Mouse (Mus musculus) intestine, embryonic 14.5 days (tissue): Measurements from ENCODE around the gene Slc29a2. TPM values are rescaled to one million over a fixed set of nuclear protein-coding genes. Genes with fewer than 3 reads are reported as not detected.
A peak's percentile ranks its signal among the peaks of the same experiment; 100 is the strongest.

ENCODE experiments used
- ATAC-seq: fragments of 200-750 bp; cut with Nextera tagmentation; replicated peaks from 2 replicates; pipeline ENCODE4 v1.8.0; 2017; ENCODE audit warnings: low read depth, moderate number of reproducible peaks, moderate TSS enrichment, moderate library complexity; ENCODE audit not compliant: low FRiP score, low TSS enrichment
- DNase-seq: peaks from one replicate; pipeline ENCODE4 v3.0.0-alpha.2; 2018; ENCODE audit warnings: low spot score
- H3K27ac ChIP-seq: fragments of 300-500 bp; sonication (generic); 2 replicates; pipeline ENCODE4 v1.5.1; 2014; ENCODE audit warnings: low read depth, mild to moderate bottlenecking, control low read depth
- H3K27me3 ChIP-seq: fragments of 300-500 bp; sonication (generic); replicated peaks from 2 replicates; pipeline ENCODE4 v1.6.1; 2014; ENCODE audit warnings: low read length, control low read depth; ENCODE audit not compliant: control insufficient read depth, insufficient read depth
- H3K36me3 ChIP-seq: fragments of 300-500 bp; sonication (generic); 2 replicates; pipeline ENCODE4 v1.6.1; 2014; ENCODE audit warnings: low read length, control low read depth; ENCODE audit not compliant: control insufficient read depth, insufficient read depth
- H3K4me1 ChIP-seq: fragments of 300-500 bp; sonication (generic); replicated peaks from 2 replicates; pipeline ENCODE4 v1.6.1; 2014; ENCODE audit warnings: low read length, control low read depth, mixed read lengths; ENCODE audit not compliant: control insufficient read depth, insufficient read depth
- H3K4me2 ChIP-seq: fragments of 300-500 bp; sonication (generic); 2 replicates; pipeline ENCODE4 v1.6.1; 2014; ENCODE audit warnings: low read length
- H3K4me3 ChIP-seq: fragments of 300-500 bp; sonication (generic); 2 replicates; pipeline ENCODE4 v1.5.1; 2014; ENCODE audit warnings: low read depth, low read length, control low read depth, mixed read lengths
- H3K9ac ChIP-seq: fragments of 300-500 bp; sonication (generic); 2 replicates; pipeline ENCODE4 v1.6.1; 2014; ENCODE audit warnings: mild to moderate bottlenecking, low read length
- H3K9me3 ChIP-seq: fragments of 300-500 bp; sonication (generic); 2 replicates; pipeline ENCODE4 v1.6.1; 2016; ENCODE audit warnings: low read length, control low read depth; ENCODE audit not compliant: control insufficient read depth
- WGBS: fragments of 180-500 bp; shearing (Covaris S2); extraction: QIAGEN DNeasy Blood & Tissue Kit; methylation state at CpG from one replicate; pipeline ENCODE4 v1.1.7; 2014; 5-methylcytosine and 5-hydroxymethylcytosine counted together
- polyA plus RNA-seq: library from polyadenylated mRNA; unstranded; fragments of >200 nt; fragmentation: Nextera tagmentation; extraction: Ambion mirVana; gene quantifications from 2 replicates; pipeline ENCODE4 v1.2.1, GENCODE M21; 2014

The Slc29a2 gene
- polyA plus RNA-seq, 1 experiment from 2014 or later: 6.8 TPM

GRCm38 (mm10) chr19:5016782-5017181 lies 6.9 kb upstream of the Slc29a2 start:
- WGBS: 22% methylated on average over 12 of the region's 12 CpGs
- no peaks in the 10 kb centered on the region for H3K27me3 ChIP-seq
- DNase-seq (peak; percentile 82), ATAC-seq (no peak)
- H3K4me2 ChIP-seq: peak overlapping the region; percentile 34
- H3K27ac ChIP-seq: no peak overlapping the region
- H3K4me3 ChIP-seq: no peak overlapping the region
- H3K9ac ChIP-seq: no peak overlapping the region
- H3K9me3 ChIP-seq: no peaks in the 10 kb centered on the region
- peaks cover 7% of the 10 kb centered on the region; the same call in 1 of the 2 replicates for H3K4me1 ChIP-seq
- no peaks in the 10 kb centered on the region for H3K36me3 ChIP-seq

- H3K27ac ChIP-seq: no peak overlapping the region
- no peaks in the 10 kb centered on the region for H3K9me3 ChIP-seq
- DNase-seq (no peak), ATAC-seq (no peak)
- H3K4me2 ChIP-seq: no peak overlapping the region
- no peak overlapping the region for H3K9ac ChIP-seq
- peaks cover 7% of the 10 kb centered on the region; the same call in 1 of the 2 replicates for H3K4me1 ChIP-seq
- H3K36me3 ChIP-seq: no peaks in the 10 kb centered on the region
- no peaks in the 10 kb centered on the region for H3K27me3 ChIP-seq
- 81% methylated on average over 4 of the region's 4 CpGs for WGBS
- H3K4me3 ChIP-seq: no peak overlapping the region
Measured at GRCm38 (mm10) chr19:5017611-5018010, 6.0 kb upstream of the Slc29a2 start.

DNA sequence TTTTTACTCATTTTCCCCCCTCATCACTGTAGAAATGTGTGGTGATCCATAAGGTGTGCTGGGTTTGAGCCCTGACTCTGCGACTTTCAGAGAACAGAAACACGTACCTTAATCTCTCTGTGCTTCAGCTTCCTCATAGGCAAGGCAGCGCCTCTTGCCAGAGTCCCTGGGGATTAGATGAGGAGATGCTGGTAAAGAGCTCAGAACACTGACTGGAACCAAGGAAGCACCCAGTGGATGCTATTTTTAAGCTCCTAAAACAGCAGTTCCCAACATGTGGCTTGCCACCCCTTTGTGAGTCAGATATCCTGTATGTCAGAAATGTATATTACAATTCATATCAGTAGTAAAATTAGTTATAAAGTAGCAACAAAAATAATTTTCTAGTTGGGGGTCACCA lies 5.5 kb upstream of the Slc29a2 start:
- Histone ChIP-seq H3K9ac (no peak overlapping the region), H3K4me2 (no peak overlapping the region), H3K27ac (no peak overlapping the region), H3K4me1 (peaks cover 7% of the 10 kb centered on the region; the same call in 1 of the 2 replicates), H3K36me3 (no peaks in the 10 kb centered on the region), H3K4me3 (no peak overlapping the region), H3K27me3 (no peaks in the 10 kb centered on the region), H3K9me3 (no peaks in the 10 kb centered on the region)
- ATAC-seq (no peak), DNase-seq (no peak)
- WGBS: 79% methylated on average over 3 of the region's 3 CpGs

DNA sequence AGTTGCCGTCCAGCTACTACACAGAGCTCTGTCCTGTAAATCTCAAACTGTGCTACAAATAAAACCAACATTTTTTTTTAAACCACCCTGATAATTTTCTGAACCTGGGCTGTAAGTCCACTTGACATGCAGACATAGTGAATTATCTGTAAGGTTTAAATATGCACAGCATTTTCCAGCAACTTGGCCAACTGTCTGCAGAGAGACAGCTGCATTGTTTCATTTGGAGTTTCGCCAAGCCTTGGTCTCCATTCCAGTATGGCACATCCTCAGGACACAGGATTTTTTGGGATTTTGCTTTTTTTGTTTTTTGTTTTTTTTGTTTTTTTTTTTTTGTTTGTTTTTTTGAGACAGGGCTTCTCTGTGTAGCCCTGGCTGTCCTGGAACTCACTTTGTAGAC lies 2.2 kb upstream of the Slc29a2 start:
- H3K4me3 ChIP-seq: no peak overlapping the region
- ATAC-seq (no peak), DNase-seq (no peak)
- peaks cover under 1% of the 10 kb centered on the region; the same call in 1 of the 2 replicates for H3K4me1 ChIP-seq
- H3K9me3 ChIP-seq: no peaks in the 10 kb centered on the region
- H3K27ac ChIP-seq: no peak overlapping the region
- no peak overlapping the region for H3K9ac ChIP-seq
- H3K36me3 ChIP-seq: no peaks in the 10 kb centered on the region
- no peaks in the 10 kb centered on the region for H3K27me3 ChIP-seq
- WGBS: 84% methylated on average over 2 of the region's 2 CpGs
- no peak overlapping the region for H3K4me2 ChIP-seq

- ATAC-seq: no peak
- DNase-seq: no peak
- no peak overlapping the region for H3K4me3 ChIP-seq
- no peak overlapping the region for H3K27ac ChIP-seq
- WGBS: 94% methylated on average over 8 of the region's 8 CpGs
- H3K4me2 ChIP-seq: no peak overlapping the region
- H3K27me3 ChIP-seq: no peaks in the 10 kb centered on the region
- no peak overlapping the region for H3K9ac ChIP-seq
- H3K36me3 ChIP-seq: peaks cover 33% of the 10 kb centered on the region
- no peaks in the 10 kb centered on the region for H3K4me1 ChIP-seq
- no peaks in the 10 kb centered on the region for H3K9me3 ChIP-seq
Measured at GRCm38 (mm10) chr19:5026111-5026510, 2.5 kb downstream of the Slc29a2 start.

DNA sequence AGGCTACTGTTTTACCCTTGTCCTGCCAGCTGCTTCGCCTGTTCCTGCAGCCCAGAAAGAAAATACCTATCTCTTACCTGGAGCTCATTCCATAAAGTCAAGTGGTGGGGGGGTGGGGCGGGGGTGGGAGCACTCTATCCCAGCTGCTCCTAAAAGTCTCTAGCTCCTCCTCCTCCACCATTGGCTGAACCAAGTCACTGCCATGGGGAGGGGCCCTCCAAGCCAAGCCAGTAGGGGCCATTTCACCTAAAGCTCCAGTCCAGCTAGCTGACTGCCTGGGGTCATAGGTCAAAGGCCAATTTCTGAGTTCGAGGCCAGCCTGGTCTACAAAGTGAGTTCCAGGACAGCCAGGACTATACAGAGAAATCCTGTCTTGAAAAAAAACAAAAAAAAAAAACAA lies 9.0 kb downstream of the Slc29a2 start:
- Histone ChIP-seq H3K27me3 (no peaks in the 10 kb centered on the region), H3K4me2 (no peak overlapping the region), H3K4me3 (no peak overlapping the region), H3K27ac (no peak overlapping the region), H3K9ac (no peak overlapping the region), H3K9me3 (no peaks in the 10 kb centered on the region), H3K36me3 (peaks cover 32% of the 10 kb centered on the region), H3K4me1 (no peaks in the 10 kb centered on the region)
- WGBS: 83% methylated on average over 3 of the region's 3 CpGs
- ATAC-seq (no peak), DNase-seq (no peak)

GRCm38 (mm10) chr19:5036577-5036976 lies 12.9 kb downstream of the Slc29a2 start:
- Histone ChIP-seq H3K27ac (no peak overlapping the region), H3K9ac (no peak overlapping the region), H3K9me3 (no peaks in the 10 kb centered on the region), H3K27me3 (no peaks in the 10 kb centered on the region), H3K4me1 (peaks cover 16% of the 10 kb centered on the region), H3K4me2 (no peak overlapping the region), H3K36me3 (no peaks in the 10 kb centered on the region), H3K4me3 (no peak overlapping the region)
- DNase-seq (no peak), ATAC-seq (no peak)
- 79% methylated on average over 4 of the region's 4 CpGs for WGBS

GRCm38 (mm10) chr19:5037678-5038571 lies 14.3 kb downstream of the Slc29a2 start:
- no peaks in the 10 kb centered on the region for H3K36me3 ChIP-seq
- peak overlapping the region; percentile 95 for H3K4me3 ChIP-seq
- H3K27ac ChIP-seq: peak overlapping the region; percentile 90
- peaks cover 16% of the 10 kb centered on the region for H3K4me1 ChIP-seq
- peak overlapping the region; percentile 95 for H3K4me2 ChIP-seq
- DNase-seq: peak; percentile 99
- H3K27me3 ChIP-seq: no peaks in the 10 kb centered on the region
- WGBS: 3% methylated on average over 32 of the region's 32 CpGs
- peak overlapping the region; percentile 69 for H3K9ac ChIP-seq
- ATAC-seq: peak; percentile 83
- H3K9me3 ChIP-seq: no peaks in the 10 kb centered on the region
